Mouse (Mus musculus) forebrain, embryonic 16.5 days (tissue): ENCODE measurements at regions not wholly inside any gene's neighbourhood (a gene's known extent, or its start where the extent isn't known, plus 50 kb on each side); places are given as distances from the start of the nearest gene placed in this dataset.

ENCODE experiments used
- ATAC-seq: fragments of 200-750 bp; cut with Nextera tagmentation; 2 replicates; pipeline ENCODE4 v1.8.0; 2017; ENCODE audit warnings: mild to moderate bottlenecking, moderate library complexity
- H3K27ac ChIP-seq: fragments of 300-500 bp; sonication (generic); 2 replicates; pipeline ENCODE4 v1.5.1; 2014; ENCODE audit warnings: low read length, control low read depth
- H3K27me3 ChIP-seq: fragments of 300-500 bp; sonication (generic); replicated peaks from 2 replicates; pipeline ENCODE4 v1.6.1; 2014; ENCODE audit warnings: low read length; ENCODE audit not compliant: control insufficient read depth, insufficient read depth
- H3K36me3 ChIP-seq: fragments of 300-500 bp; sonication (generic); 2 replicates; pipeline ENCODE4 v1.6.1; 2014; ENCODE audit not compliant: control insufficient read depth, insufficient read depth
- H3K4me1 ChIP-seq: fragments of 300-500 bp; sonication (generic); replicated peaks from 2 replicates; pipeline ENCODE4 v1.6.1; 2014; ENCODE audit warnings: low read length; ENCODE audit not compliant: control insufficient read depth, insufficient read depth
- H3K4me2 ChIP-seq: fragments of 300-500 bp; sonication (generic); 2 replicates; pipeline ENCODE4 v1.6.1; 2014; ENCODE audit warnings: mild to moderate bottlenecking, low read length, control low read depth
- H3K4me3 ChIP-seq: fragments of 300-500 bp; sonication (generic); replicated peaks from 2 replicates; pipeline ENCODE4 v1.5.1; 2014; ENCODE audit warnings: mild to moderate bottlenecking, low read length, control low read depth
- H3K9ac ChIP-seq: fragments of 300-500 bp; sonication (generic); replicated peaks from 2 replicates; pipeline ENCODE4 v1.6.1; 2014; ENCODE audit warnings: low read depth, low read length, control low read depth
- H3K9me3 ChIP-seq: fragments of 300-500 bp; sonication (generic); 2 replicates; pipeline ENCODE4 v1.6.1; 2016; ENCODE audit warnings: low read length; ENCODE audit not compliant: control insufficient read depth
- WGBS: fragments of 180-500 bp; shearing (Covaris S2); extraction: QIAGEN DNeasy Blood & Tissue Kit; methylation state at CpG from one replicate; pipeline ENCODE4 v1.1.7; 2014; 5-methylcytosine and 5-hydroxymethylcytosine counted together

DNA sequence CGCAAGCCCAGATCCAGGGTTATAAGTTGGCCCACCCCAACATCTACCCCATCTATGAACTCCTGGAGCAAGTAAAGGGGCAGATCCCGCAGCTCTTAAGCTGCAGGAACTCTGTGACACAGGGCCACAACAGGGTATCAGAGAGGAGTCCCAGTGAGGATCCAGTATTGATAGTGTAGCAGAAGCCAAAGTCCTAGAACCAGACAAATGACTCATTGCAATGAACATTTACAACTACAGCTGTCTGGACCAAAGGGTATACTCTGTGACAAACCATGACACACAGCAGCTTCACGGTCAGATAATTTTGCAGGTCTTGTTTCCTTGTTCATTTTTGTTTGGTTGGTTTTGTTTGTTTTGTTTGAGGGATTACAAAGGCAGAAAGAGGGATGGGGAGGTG lies 149.1 kb upstream of the Usp25 start:
- H3K4me3 ChIP-seq: no peak overlapping the region
- no peaks in the 10 kb centered on the region for H3K36me3 ChIP-seq
- no peak for ATAC-seq
- 91% methylated on average over 3 of the region's 3 CpGs for WGBS
- no peaks in the 10 kb centered on the region for H3K27me3 ChIP-seq
- H3K4me2 ChIP-seq: no peak overlapping the region
- peaks cover 6% of the 10 kb centered on the region; the same call in 1 of the 2 replicates for H3K4me1 ChIP-seq
- H3K27ac ChIP-seq: no peak overlapping the region
- no peaks in the 10 kb centered on the region for H3K9me3 ChIP-seq
- no peak overlapping the region for H3K9ac ChIP-seq

- Histone ChIP-seq H3K4me2 (no peak overlapping the region), H3K27ac (no peak overlapping the region), H3K9ac (no peak overlapping the region), H3K27me3 (no peaks in the 10 kb centered on the region), H3K9me3 (no peaks in the 10 kb centered on the region), H3K4me1 (no peaks in the 10 kb centered on the region), H3K36me3 (no peaks in the 10 kb centered on the region), H3K4me3 (no peak overlapping the region)
- ATAC-seq: no peak
- 63% methylated on average over 2 of the region's 2 CpGs for WGBS
Measured at GRCm38 (mm10) chr16:76855797-76856196, 157.7 kb upstream of the Usp25 start.

GRCm38 (mm10) chr16:76851396-76851795 lies 162.1 kb upstream of the Usp25 start:
- Histone ChIP-seq H3K27ac (no peak overlapping the region), H3K27me3 (no peaks in the 10 kb centered on the region), H3K36me3 (no peaks in the 10 kb centered on the region), H3K9me3 (no peaks in the 10 kb centered on the region), H3K4me2 (no peak overlapping the region), H3K4me3 (no peak overlapping the region), H3K9ac (no peak overlapping the region), H3K4me1 (no peaks in the 10 kb centered on the region)
- no peak for ATAC-seq
- 68% methylated on average over 3 of the region's 3 CpGs for WGBS

DNA sequence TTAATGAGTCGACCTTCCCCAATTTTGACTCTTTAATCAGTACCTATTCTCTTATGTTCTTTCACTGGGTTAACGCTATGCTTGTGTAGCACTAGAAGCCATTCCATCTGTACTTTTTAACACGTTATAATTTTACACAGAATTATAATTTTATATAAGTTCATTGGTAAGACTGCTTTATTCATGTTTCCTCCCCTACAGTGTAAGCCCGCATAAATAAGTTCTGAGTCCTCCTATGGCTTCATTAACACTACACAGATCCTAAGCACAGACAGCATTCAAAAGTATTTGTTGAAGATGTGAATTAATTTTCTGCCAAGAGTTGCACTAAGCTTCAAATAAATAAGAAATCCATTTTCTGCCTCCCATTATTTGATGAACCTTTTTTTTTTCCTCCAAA lies 176.1 kb upstream of the Usp25 start:
- peak; percentile 78 for ATAC-seq
- Histone ChIP-seq H3K4me2 (no peak overlapping the region), H3K4me1 (no peaks in the 10 kb centered on the region), H3K27ac (no peak overlapping the region), H3K36me3 (no peaks in the 10 kb centered on the region), H3K27me3 (no peaks in the 10 kb centered on the region), H3K4me3 (no peak overlapping the region), H3K9me3 (no peaks in the 10 kb centered on the region), H3K9ac (no peak overlapping the region)
- 67% methylated on average over 4 of the region's 4 CpGs for WGBS

GRCm38 (mm10) chr16:76830371-76830770 lies 183.1 kb upstream of the Usp25 start:
- no peak overlapping the region for H3K4me2 ChIP-seq

GRCm38 (mm10) chr16:76827674-76828441 lies 185.6 kb upstream of the Usp25 start:
- Histone ChIP-seq H3K4me3 (no peak overlapping the region), H3K4me1 (peaks cover 9% of the 10 kb centered on the region), H3K4me2 (no peak overlapping the region; the same call in 1 of the 2 replicates), H3K27me3 (no peaks in the 10 kb centered on the region), H3K9ac (no peak overlapping the region), H3K36me3 (no peaks in the 10 kb centered on the region), H3K9me3 (peaks cover 3% of the 10 kb centered on the region; the same call in 1 of the 2 replicates), H3K27ac (peak overlapping the region; percentile 42)
- WGBS: 30% methylated on average over 7 of the region's 7 CpGs
- ATAC-seq: peak; percentile 93

More at GRCm38 (mm10) chr16:76830371-76830770, 183.1 kb upstream of the Usp25 start:
- H3K36me3 ChIP-seq: no peaks in the 10 kb centered on the region
- no peak overlapping the region for H3K27ac ChIP-seq
- peaks cover 3% of the 10 kb centered on the region; the same call in 1 of the 2 replicates for H3K9me3 ChIP-seq
- no peak for ATAC-seq
- no peaks in the 10 kb centered on the region for H3K27me3 ChIP-seq
- peaks cover 9% of the 10 kb centered on the region for H3K4me1 ChIP-seq
- WGBS: 11% methylated on average over 3 of the region's 3 CpGs
- no peak overlapping the region for H3K4me3 ChIP-seq
- no peak overlapping the region for H3K9ac ChIP-seq

- no peak overlapping the region for H3K27ac ChIP-seq
- H3K27me3 ChIP-seq: no peaks in the 10 kb centered on the region
- WGBS: 92% methylated on average over 10 of the region's 10 CpGs
- no peak for ATAC-seq
- H3K9me3 ChIP-seq: peaks cover 3% of the 10 kb centered on the region; the same call in 1 of the 2 replicates
- H3K4me3 ChIP-seq: no peak overlapping the region
- no peak overlapping the region for H3K9ac ChIP-seq
- no peaks in the 10 kb centered on the region for H3K36me3 ChIP-seq
- H3K4me2 ChIP-seq: no peak overlapping the region
- no peaks in the 10 kb centered on the region for H3K4me1 ChIP-seq
Measured at GRCm38 (mm10) chr16:76821261-76821660, 192.2 kb upstream of the Usp25 start.

DNA sequence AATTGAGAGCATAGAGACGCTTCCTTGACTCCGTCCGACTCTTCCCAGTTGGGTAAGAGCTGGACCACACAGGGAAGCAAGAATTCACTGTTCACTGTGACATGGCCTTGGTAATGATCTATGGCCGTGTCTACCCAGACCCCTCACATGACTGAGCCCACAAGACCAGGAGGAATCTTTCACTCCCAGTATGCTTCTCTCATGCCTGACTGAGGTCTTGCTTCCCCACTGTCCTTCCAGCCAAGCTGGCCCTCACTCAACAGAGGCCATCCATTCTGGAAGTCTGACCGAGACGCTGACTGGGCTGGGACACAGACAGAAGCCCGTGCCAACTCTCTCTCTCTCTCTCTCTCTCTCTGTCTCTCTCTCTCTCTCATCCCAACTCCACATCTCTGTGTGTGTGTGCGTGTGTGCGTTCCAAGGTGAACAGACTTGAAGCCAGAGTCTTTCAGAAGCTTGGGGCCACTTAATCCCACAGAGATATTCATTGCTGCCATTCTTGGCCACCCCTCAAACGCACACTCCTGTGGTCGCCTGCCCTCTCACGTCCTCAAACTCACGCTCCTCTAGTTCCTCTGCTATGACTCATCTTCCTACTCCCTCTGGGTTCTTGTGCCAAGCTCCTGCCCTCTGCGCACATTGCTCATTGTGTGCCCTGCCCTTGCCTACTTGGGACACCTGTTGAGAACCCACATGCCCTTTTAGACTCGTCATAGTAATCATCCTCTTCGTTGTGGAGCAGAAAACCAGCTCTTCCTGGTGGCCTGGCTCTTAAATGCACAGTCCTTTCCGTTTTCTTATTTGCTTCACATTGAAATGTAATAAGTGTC lies 197.2 kb upstream of the Usp25 start:
- Histone ChIP-seq H3K4me1 (no peaks in the 10 kb centered on the region), H3K27me3 (no peaks in the 10 kb centered on the region), H3K27ac (no peak overlapping the region), H3K9ac (no peak overlapping the region), H3K4me2 (no peak overlapping the region), H3K4me3 (no peak overlapping the region), H3K9me3 (no peaks in the 10 kb centered on the region), H3K36me3 (no peaks in the 10 kb centered on the region)
- 91% methylated on average over 17 of the region's 17 CpGs for WGBS
- no peak for ATAC-seq

DNA sequence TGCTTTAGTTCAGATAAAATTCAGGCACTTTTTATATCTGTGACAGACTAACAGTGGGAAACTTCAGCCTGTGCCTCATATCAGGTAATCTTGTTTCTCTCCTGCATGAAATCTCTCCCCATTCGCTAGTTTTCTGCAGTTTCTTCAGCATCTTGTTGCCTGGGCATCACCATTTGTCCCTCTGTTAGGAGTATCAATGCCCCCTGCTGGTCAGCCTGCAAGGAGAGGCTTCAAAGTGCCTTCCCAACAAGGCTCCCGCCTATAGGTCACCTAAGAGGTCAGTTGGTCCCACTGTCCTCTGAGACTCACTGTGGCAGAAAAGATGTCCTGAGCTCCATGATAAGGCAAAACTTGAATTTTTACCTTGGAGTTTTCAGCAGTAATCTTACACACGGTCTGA lies 209.8 kb upstream of the Usp25 start:
- Histone ChIP-seq H3K36me3 (no peaks in the 10 kb centered on the region), H3K27ac (no peak overlapping the region), H3K4me1 (no peaks in the 10 kb centered on the region), H3K9me3 (no peaks in the 10 kb centered on the region), H3K4me2 (no peak overlapping the region), H3K4me3 (no peak overlapping the region), H3K9ac (no peak overlapping the region), H3K27me3 (no peaks in the 10 kb centered on the region)
- ATAC-seq: no peak
- 47% methylated on average over 3 of the region's 3 CpGs for WGBS
